Mouse (Mus musculus) gastrocnemius, postnatal 4 days (tissue): ENCODE results near the gene Gale. TPM values are rescaled to one million over a fixed set of nuclear protein-coding genes. Genes with fewer than 3 reads are reported as not detected.
A peak's percentile ranks its signal among the peaks of the same experiment; 100 is the strongest.
"Not testable (repeated sequence)": the region's sequence is repeated elsewhere in the genome, so short reads cannot be mapped to it uniquely, and the experiment has no call there.

Source experiments
- DNase-seq, 2 experiments: peaks; one replicate each; pipeline ENCODE4 v3.0.0; 2021 to 2022; ENCODE audit warnings: low spot score in 2 of 2, mixed read lengths in 2 of 2
- long read RNA-seq, 2 experiments: library from polyadenylated mRNA; stranded (forward); transcript quantifications; one replicate each; pipeline ENCODE4 v2.0.0; 2021
- total RNA-seq, 2 experiments: library from RNA; stranded (reverse); gene quantifications; 2 replicates each; pipeline ENCODE4 v1.2.3; 2021

The Gale gene
- 1 to 10 TPM; 7.1 to 7.7 TPM for total RNA-seq
- long read RNA-seq, experiment 1, transcript Gale-202 (11 exons, 1,430 nt): major isoform, 5 of 7 reads
- long read RNA-seq, experiment 1, partial matches to known transcripts: 0 of 7 reads
- long read RNA-seq, experiment 1, other reads (novel, unspliced or antisense): 2 of 7 reads
- long read RNA-seq, experiment 2, transcript Gale-202 (11 exons, 1,430 nt): major isoform, 6 of 10 reads
- long read RNA-seq, experiment 2, partial matches to known transcripts: 1 of 10 reads
- long read RNA-seq, experiment 2, other reads (novel, unspliced or antisense): 3 of 10 reads

- peak; percentile 80 to 93 for DNase-seq
These were observed at the start of gene Gale for GRCm38 (mm10) chr4:135963457-135964193. TSS of gene Gale (plus strand) at chr4:135963727.

- no peak for DNase-seq
These were observed 44.8 kb upstream of the Gale start for GRCm38 (mm10) chr4:135918635-135919279.

- DNase-seq: no peak
These were observed 44.3 kb upstream of the Gale start for GRCm38 (mm10) chr4:135919280-135919639.

- peak; percentile 84 to 95 for DNase-seq
These were observed 43.0 kb upstream of the Gale start, which contains the start of gene Fuca1 for GRCm38 (mm10) chr4:135920304-135921241. TSS of gene Fuca1 (plus strand) at chr4:135920735.

- no peak for DNase-seq
These were observed 42.0 kb upstream of the Gale start for GRCm38 (mm10) chr4:135921257-135922120.

- DNase-seq: no peak
These were observed 41.3 kb upstream of the Gale start for GRCm38 (mm10) chr4:135922190-135922589.

GRCm38 (mm10) chr4:135924418-135924817 is 39.1 kb upstream of the Gale start:
- DNase-seq: no peak

GRCm38 (mm10) chr4:135925341-135925740 is 38.2 kb upstream of the Gale start:
- no peak for DNase-seq

GRCm38 (mm10) chr4:135926195-135926808 is 37.2 kb upstream of the Gale start:
- no peak for DNase-seq

GRCm38 (mm10) chr4:135926861-135927260 is 36.7 kb upstream of the Gale start:
- DNase-seq: no peak

- no peak for DNase-seq
These were observed 35.2 kb upstream of the Gale start for GRCm38 (mm10) chr4:135928376-135928775.

- DNase-seq: no peak
These were observed 34.1 kb upstream of the Gale start for GRCm38 (mm10) chr4:135929405-135929804.

- DNase-seq: no peak
These were observed 33.7 kb upstream of the Gale start for GRCm38 (mm10) chr4:135929828-135930227.

GRCm38 (mm10) chr4:135930239-135930638 is 33.3 kb upstream of the Gale start:
- DNase-seq: peak in 1 of 2 experiments; percentile 10

GRCm38 (mm10) chr4:135931832-135932231 is 31.7 kb upstream of the Gale start:
- DNase-seq: no peak

GRCm38 (mm10) chr4:135934708-135935500 is 28.6 kb upstream of the Gale start:
- DNase-seq: no peak

- peak in 1 of 2 experiments; percentile 37 for DNase-seq
These were observed 28.0 kb upstream of the Gale start for GRCm38 (mm10) chr4:135935502-135935901.

- DNase-seq: no peak
These were observed 24.7 kb upstream of the Gale start for GRCm38 (mm10) chr4:135938858-135939257.

GRCm38 (mm10) chr4:135941026-135941425 is 22.5 kb upstream of the Gale start:
- not testable (repeated sequence) for DNase-seq
